Mouse (Mus musculus) Patski (cell line): ENCODE results near the gene Acbd6. TPM values are rescaled to one million over a fixed set of nuclear protein-coding genes. Genes with fewer than 3 reads are reported as not detected.

Source experiments
- ATAC-seq: fragments of 100-300 bp; one replicate; pipeline ENCODE4 v1.8.0; 2021
- CTCF ChIA-PET: fragments of 350-600 bp; sonication (Branson Sonifier 250); formaldehyde crosslinking; loops from one replicate; lab custom pipeline; 2022; ENCODE audit warnings: inconsistent platforms; lab: Charles Lee
- POLR2A ChIA-PET: fragments of 350-600 bp; sonication (Branson Sonifier 250); formaldehyde crosslinking; loops from one replicate; lab custom pipeline; 2022; ENCODE audit warnings: antibody characterized with exemption, inconsistent platforms; lab: Charles Lee
- DNase-seq: peaks from one replicate; pipeline ENCODE4 v3.0.0-alpha.2; 2011; ENCODE audit warnings: low read depth, low spot score
- H3K27me3 ChIP-seq: fragments of 371-371 bp; one replicate; pipeline ENCODE4 v1.5.1; 2021
- CTCF ChIP-seq: fragments of 100-300 bp; IDR thresholded peaks from one replicate; pipeline ENCODE4 v1.5.1; 2021
- in situ Hi-C: fragments of 300-500 bp; cut with MboI; formaldehyde crosslinking; loops from 3 replicates; pipeline ENCODE4 v1.11.1; 2018; ENCODE audit warnings: low pct_unique_long_range_greater_than_20kb, mixed read lengths
- polyA plus RNA-seq: library from polyadenylated mRNA; unstranded; gene quantifications from one replicate; pipeline ENCODE4 v1.2.3, GENCODE M21; 2021

The Acbd6 gene
- polyA plus RNA-seq, 1 experiment from 2014 or later = 105 TPM

- H3K27me3 ChIP-seq = peaks cover 16% of the 10 kb centered on the region
- CTCF ChIA-PET = no interaction called here
- POLR2A ChIA-PET = no interaction called here
- in situ Hi-C loops = no loop called here
- no peak for ATAC-seq
- DNase-seq = no peak
- no peak for TF ChIP-seq CTCF
These were observed 159.4 kb downstream of the Acbd6 start for GRCm38 (mm10) chr1:155717301-155717700.

DNA sequence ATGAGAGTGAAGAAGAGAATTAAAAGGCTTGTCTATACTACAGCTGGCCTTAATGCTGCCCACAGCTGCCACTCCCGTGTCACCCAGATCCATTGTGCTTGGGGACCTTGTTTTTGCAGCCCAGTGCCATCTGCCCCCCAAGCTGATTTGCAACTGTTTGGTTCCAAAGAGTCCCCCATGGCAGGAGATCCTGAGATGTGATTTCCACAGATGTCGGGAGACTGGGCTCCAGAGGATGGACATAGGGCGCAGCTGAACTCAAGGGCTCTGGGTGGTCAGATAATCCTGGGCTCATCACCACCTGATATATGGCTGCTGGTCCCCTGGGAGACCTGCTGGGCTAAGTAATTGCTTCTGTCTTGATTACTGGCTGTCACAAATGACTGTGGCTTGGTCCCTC is 160.9 kb downstream of the Acbd6 start:
- in situ Hi-C loops = no loop called here
- ChIA-PET POLR2A (no interaction called here), CTCF (no interaction called here)
- no peak for DNase-seq
- TF ChIP-seq CTCF = no peak
- H3K27me3 ChIP-seq = peaks cover 16% of the 10 kb centered on the region
- ATAC-seq = no peak

- peaks cover 16% of the 10 kb centered on the region for H3K27me3 ChIP-seq
- ChIA-PET CTCF (no interaction called here), POLR2A (no interaction called here)
- in situ Hi-C loops = no loop called here
- DNase-seq (no peak), ATAC-seq (no peak)
- TF ChIP-seq CTCF = no peak
These were observed 162.1 kb downstream of the Acbd6 start for GRCm38 (mm10) chr1:155720006-155720405.

- in situ Hi-C loops = no loop called here
- H3K27me3 ChIP-seq = peaks cover 23% of the 10 kb centered on the region
- no peak for TF ChIP-seq CTCF
- ChIA-PET CTCF (no interaction called here), POLR2A (interaction anchor here (0.7 kb wide), 1 partner anchor 1225 kb away, joined by 3 read pairs; no protein-coding TSS in a partner anchor)
- DNase-seq (no peak), ATAC-seq (no peak)
These were observed 163.5 kb downstream of the Acbd6 start for GRCm38 (mm10) chr1:155721443-155721842.

GRCm38 (mm10) chr1:155722185-155722584 is 164.3 kb downstream of the Acbd6 start:
- DNase-seq = peak; percentile 20
- no peak for TF ChIP-seq CTCF
- H3K27me3 ChIP-seq = peaks cover 25% of the 10 kb centered on the region
- ChIA-PET POLR2A (no interaction called here), CTCF (no interaction called here)
- peak; percentile 81 for ATAC-seq
- in situ Hi-C loops = no loop called here

GRCm38 (mm10) chr1:155724301-155724700 is 166.4 kb downstream of the Acbd6 start:
- TF ChIP-seq CTCF = no peak
- CTCF ChIA-PET = no interaction called here
- H3K27me3 ChIP-seq = peaks cover 23% of the 10 kb centered on the region
- ATAC-seq (no peak), DNase-seq (no peak)
- in situ Hi-C loops = no loop called here
- POLR2A ChIA-PET = no interaction called here

GRCm38 (mm10) chr1:155725876-155726275 is 168.0 kb downstream of the Acbd6 start:
- ATAC-seq = no peak
- in situ Hi-C loops = no loop called here
- H3K27me3 ChIP-seq = peaks cover 30% of the 10 kb centered on the region
- no peak for DNase-seq
- ChIA-PET CTCF (no interaction called here), POLR2A (no interaction called here)
- TF ChIP-seq CTCF = no peak

DNA sequence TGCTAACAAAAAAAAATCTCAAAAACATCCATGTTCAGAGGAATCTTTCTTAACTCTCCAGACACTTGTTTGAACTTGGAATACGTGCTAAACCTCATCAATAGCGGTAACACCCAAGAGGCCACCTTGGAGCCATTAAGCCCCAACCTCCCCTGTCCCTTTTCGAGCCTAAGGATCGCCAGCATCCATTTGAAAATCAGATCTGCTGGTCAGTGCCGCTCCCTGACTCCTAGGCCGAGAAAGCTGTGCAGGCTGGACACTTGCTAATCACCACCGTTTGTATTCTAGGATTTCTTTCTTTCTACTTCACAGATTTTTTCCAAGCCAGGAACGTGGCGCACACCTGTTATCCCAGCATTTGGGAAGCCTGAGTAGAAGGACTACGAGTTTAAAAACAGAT is 169.9 kb downstream of the Acbd6 start:
- in situ Hi-C loops = no loop called here
- ATAC-seq = no peak
- CTCF ChIA-PET = no interaction called here
- POLR2A ChIA-PET = no interaction called here
- DNase-seq = no peak
- no peak for TF ChIP-seq CTCF
- H3K27me3 ChIP-seq = peaks cover 43% of the 10 kb centered on the region

- no peak for TF ChIP-seq CTCF
- ATAC-seq (no peak), DNase-seq (no peak)
- peaks cover 57% of the 10 kb centered on the region for H3K27me3 ChIP-seq
- CTCF ChIA-PET = no interaction called here
- POLR2A ChIA-PET = no interaction called here
- in situ Hi-C loops = no loop called here
These were observed 171.3 kb downstream of the Acbd6 start for GRCm38 (mm10) chr1:155729113-155729795.

GRCm38 (mm10) chr1:155731156-155731555 is 173.2 kb downstream of the Acbd6 start:
- ChIA-PET CTCF (no interaction called here), POLR2A (no interaction called here)
- DNase-seq (no peak), ATAC-seq (no peak)
- in situ Hi-C loops = no loop called here
- H3K27me3 ChIP-seq = peaks cover 67% of the 10 kb centered on the region
- TF ChIP-seq CTCF = no peak

DNA sequence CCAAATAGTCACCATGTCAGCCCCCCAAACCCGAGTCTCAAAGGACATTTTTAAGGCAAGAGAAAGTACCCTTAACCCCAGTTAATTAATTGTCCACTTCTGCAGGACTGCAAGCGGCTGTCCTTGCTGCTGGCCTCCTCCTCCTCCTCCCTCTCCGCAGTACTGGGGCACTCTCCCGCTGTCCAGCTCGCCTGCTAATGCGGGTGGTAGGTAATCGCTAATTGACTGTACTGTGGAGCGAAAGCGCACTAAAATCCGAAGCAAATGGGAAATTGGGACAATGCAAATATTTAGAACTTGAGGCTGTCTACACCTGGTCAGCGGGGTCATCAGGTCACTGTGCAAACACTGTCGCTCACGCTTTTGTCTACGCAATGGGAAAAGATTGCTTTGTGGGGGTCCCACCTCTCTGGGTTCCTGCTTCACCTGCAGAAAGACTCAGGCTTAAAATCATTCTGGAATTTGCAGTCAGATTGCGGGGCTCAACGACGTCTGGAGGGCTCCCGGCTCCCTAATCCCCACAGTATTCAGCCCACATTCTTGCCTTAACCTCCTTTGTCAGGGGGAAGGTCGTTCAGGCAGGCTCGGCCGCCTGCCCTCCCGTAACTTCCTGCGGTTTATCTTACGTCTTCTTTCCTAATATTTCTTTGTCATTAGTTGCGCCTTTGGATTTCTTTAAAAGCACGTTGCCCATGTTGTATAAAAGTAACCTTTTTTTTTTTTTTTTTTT is 178.3 kb downstream of the Acbd6 start:
- CTCF ChIA-PET = no interaction called here
- no peak for TF ChIP-seq CTCF
- ATAC-seq (no peak), DNase-seq (no peak)
- in situ Hi-C loops = no loop called here
- POLR2A ChIA-PET = no interaction called here
- peaks cover 74% of the 10 kb centered on the region for H3K27me3 ChIP-seq
